Mouse (Mus musculus) ES-Bruce4 (cell line): ENCODE data around the gene Mgat4b.

Experiments
- CTCF ChIP-seq: IDR thresholded peaks from one replicate; pipeline ENCODE4 v1.8.1; 2011; ENCODE audit warnings: low read depth, low read length
- EP300 ChIP-seq: IDR thresholded peaks from 2 replicates; pipeline ENCODE4 v1.6.1; 2011; ENCODE audit warnings: low read depth, low read length; ENCODE audit not compliant: insufficient read depth
- POLR2A ChIP-seq: IDR thresholded peaks from one replicate; pipeline ENCODE4 v1.8.1; 2011; ENCODE audit warnings: low read length; ENCODE audit not compliant: insufficient read depth

GRCm38 (mm10) chr11:50277025-50277424 lies 66.3 kb downstream of the Mgat4b start:
- no peak for TF ChIP-seq POLR2A
- TF ChIP-seq EP300 = no peak
- TF ChIP-seq CTCF = no peak
